Mouse (Mus musculus) adrenal gland, postnatal 0 days (tissue): ENCODE measurements around the gene D730048I06Rik. TPM values are rescaled to one million over a fixed set of nuclear protein-coding genes. Genes with fewer than 3 reads are reported as not detected.

Source experiments
- polyA plus RNA-seq: library from polyadenylated mRNA; unstranded; fragments of >200 nt; fragmentation: Nextera tagmentation; extraction: Ambion mirVana; gene quantifications from 2 replicates; pipeline ENCODE4 v1.2.1, GENCODE M21; 2015

The D730048I06Rik gene
- polyA plus RNA-seq, result not detected in 2 replicates

GRCm38 (mm10) chr9:35790001-35790400 lies at the start of gene D730048I06Rik, which contains the start of gene Gm27235:
Gene D730048I06Rik, minus strand, starts transcription at chr9:35790112.
Gene Gm27235, minus strand, starts transcription at chr9:35790101.

GRCm38 (mm10) chr9:35778009-35778408 lies 11.9 kb downstream of the D730048I06Rik start, which contains the start of gene Gm17727:
Gene Gm17727, minus strand, starts transcription at chr9:35778109.

GRCm38 (mm10) chr9:35740749-35741148 lies 49.2 kb downstream of the D730048I06Rik start, which contains the start of gene Gm17677:
Gene Gm17677, plus strand, starts transcription at chr9:35741049.

Other genes with a start within 250 kb of the D730048I06Rik start
- gene Ddx25, start 231.6 kb downstream of the D730048I06Rik start, polyA plus RNA-seq, result 1.8 and 3.6 TPM in 2 replicates
- gene Pus3, start 231.5 kb downstream of the D730048I06Rik start, polyA plus RNA-seq, result 10.7 and 11.9 TPM in 2 replicates
- gene Pate2, start 219.8 kb downstream of the D730048I06Rik start, polyA plus RNA-seq, result 0.15 and 0.27 TPM in 2 replicates
- gene Hyls1, start 219.7 kb downstream of the D730048I06Rik start, polyA plus RNA-seq, result 7.3 and 8.3 TPM in 2 replicates
- not detected in 2 replicates for gene Pate4, start 178.2 kb downstream of the D730048I06Rik start, polyA plus RNA-seq
- gene Pate3, start 141.9 kb downstream of the D730048I06Rik start, polyA plus RNA-seq, result not detected in 2 replicates
- gene Pate1, start 102.7 kb downstream of the D730048I06Rik start, polyA plus RNA-seq, result not detected in 2 replicates
- gene Gm17677, start 49.1 kb downstream of the D730048I06Rik start, polyA plus RNA-seq, result not detected in 2 replicates
- not detected in 2 replicates for gene Gm17727, start 12.0 kb downstream of the D730048I06Rik start, polyA plus RNA-seq
- not detected in 2 replicates for gene Gm27235, start within 50 bp of the D730048I06Rik start, polyA plus RNA-seq
- gene 9230110F15Rik, start 54.0 kb upstream of the D730048I06Rik start, polyA plus RNA-seq, result not detected in 2 replicates
- gene 9230113P08Rik, start 118.3 kb upstream of the D730048I06Rik start, polyA plus RNA-seq, result not detected in 2 replicates